Mouse (Mus musculus) myocyte (in vitro differentiated cells): ENCODE data around the gene Serpina16.

ENCODE experiments used
- CEBPB ChIP-seq: IDR thresholded peaks from 2 replicates; pipeline ENCODE4 v1.6.1; 2011; ENCODE audit warnings: mild to moderate bottlenecking, moderate library complexity; ENCODE audit not compliant: poor library complexity, insufficient read depth, severe bottlenecking
- E2F4 ChIP-seq: IDR thresholded peaks from one replicate; pipeline ENCODE4 v1.6.1; 2011; ENCODE audit warnings: mild to moderate bottlenecking, control low read depth, moderate library complexity; ENCODE audit not compliant: insufficient read depth
- MAX ChIP-seq: IDR thresholded peaks from one replicate; pipeline ENCODE4 v1.6.1; 2011; ENCODE audit warnings: low read depth, mild to moderate bottlenecking, control low read depth
- MYOD1 ChIP-seq, 3 experiments: IDR thresholded peaks; one replicate each; pipeline ENCODE4 v1.6.1; 2011; ENCODE audit warnings: control low read depth in 2 of 3, low read depth in 2 of 3, mild to moderate bottlenecking in 2 of 3, moderate library complexity in 1 of 3; ENCODE audit not compliant: insufficient read length in 2 of 3, control insufficient read depth in 1 of 3
- POLR2A ChIP-seq: IDR thresholded peaks from one replicate; pipeline ENCODE4 v1.6.1; 2011; ENCODE audit warnings: low read depth, mild to moderate bottlenecking, control low read depth, moderate library complexity; ENCODE audit not compliant: insufficient read length
- POLR2AphosphoS2 ChIP-seq: IDR thresholded peaks from one replicate; pipeline ENCODE4 v1.6.1; 2011; ENCODE audit warnings: low read depth, control low read depth; ENCODE audit not compliant: insufficient read length
- USF1 ChIP-seq: IDR thresholded peaks from one replicate; pipeline ENCODE4 v1.6.1; 2011; ENCODE audit warnings: low read depth, mild to moderate bottlenecking, control low read depth, moderate library complexity

DNA sequence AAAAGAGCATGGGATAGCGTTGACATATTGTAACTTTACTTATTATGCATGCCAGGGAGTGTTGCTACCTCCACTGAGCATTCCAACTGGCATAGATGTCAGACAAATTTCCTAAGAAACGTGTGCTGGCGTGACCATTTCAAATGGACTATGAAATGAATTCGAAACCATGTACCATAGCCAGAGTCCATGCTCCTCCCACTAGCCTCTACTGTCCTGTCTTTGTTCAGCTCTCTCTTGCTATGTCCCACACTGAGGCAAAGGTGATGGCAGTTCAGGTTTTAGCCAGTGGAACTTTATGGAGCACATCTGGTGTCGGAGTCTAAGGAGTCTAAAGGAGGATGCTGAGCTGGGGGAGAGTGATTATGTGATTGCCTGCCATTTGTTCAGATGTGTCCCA, 15.9 kb downstream of the Serpina16 start:
- TF ChIP-seq POLR2AphosphoS2, result no peak
- TF ChIP-seq MAX, result no peak
- no peak for TF ChIP-seq USF1
- TF ChIP-seq POLR2A, result no peak
- TF ChIP-seq E2F4, result no peak
- TF ChIP-seq CEBPB, result no peak
- no peak for TF ChIP-seq MYOD1 (IDR thresholded peaks at IDR 0.05; ENCODE audit: control insufficient read depth in 1 of 3, insufficient read length in 2 of 3, low read depth in 2 of 3)
